Mouse (Mus musculus): ENCODE results near the gene Poln. TPM values are rescaled to one million over a fixed set of nuclear protein-coding genes. Genes with fewer than 3 reads are reported as not detected.

The Poln gene
- total RNA-seq, 2 experiments from 2014 or later: 2.1 TPM

DNA sequence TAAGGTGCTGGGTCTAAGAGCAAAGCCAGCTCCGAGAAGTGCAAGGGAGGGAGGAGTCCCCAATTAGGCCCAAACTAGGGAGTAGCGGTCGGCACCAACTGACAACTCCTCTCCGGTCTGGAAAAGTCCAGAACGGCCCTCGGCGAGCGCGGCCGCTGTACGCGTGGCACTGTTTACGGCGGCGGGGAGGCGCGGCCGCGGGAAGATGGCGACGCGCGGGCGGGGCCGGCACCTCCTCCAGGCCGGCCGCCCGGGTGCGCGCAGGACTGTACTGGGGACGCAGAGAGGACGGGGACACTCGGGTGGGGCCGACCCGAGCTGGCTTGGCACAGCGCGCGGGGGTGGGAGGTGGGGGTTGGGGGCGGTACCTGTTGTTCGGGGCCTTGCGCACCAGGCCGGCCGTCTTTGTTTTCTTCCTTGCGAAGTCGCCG, 17.7 kb upstream of the Poln start:
- peak; percentile 49 to 64 for DNase-seq (ENCODE audit: low spot score in 2 of 2)

DNA sequence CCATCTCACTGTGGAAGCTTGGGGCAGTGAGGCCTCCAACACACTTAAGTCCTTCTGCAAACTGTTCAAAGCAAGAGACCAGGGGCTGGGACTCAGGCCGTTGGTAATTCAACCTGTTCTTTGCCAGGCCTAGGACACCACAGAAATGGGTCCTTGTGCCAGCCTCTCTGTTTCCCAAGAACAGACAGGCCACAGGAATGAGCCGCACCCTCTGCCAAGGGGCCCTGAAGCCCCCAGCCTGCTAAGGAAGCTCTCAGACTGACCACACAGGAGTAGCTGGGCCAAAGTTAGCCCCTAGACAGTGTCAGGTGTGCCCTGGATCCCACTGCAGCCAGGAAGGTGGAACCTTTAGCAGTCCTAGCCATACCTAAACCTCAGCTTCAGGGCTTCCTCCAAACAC, 17.1 kb upstream of the Poln start:
- peak in 1 of 2 experiments; percentile 15 for DNase-seq (ENCODE audit: low spot score in 2 of 2)

DNA sequence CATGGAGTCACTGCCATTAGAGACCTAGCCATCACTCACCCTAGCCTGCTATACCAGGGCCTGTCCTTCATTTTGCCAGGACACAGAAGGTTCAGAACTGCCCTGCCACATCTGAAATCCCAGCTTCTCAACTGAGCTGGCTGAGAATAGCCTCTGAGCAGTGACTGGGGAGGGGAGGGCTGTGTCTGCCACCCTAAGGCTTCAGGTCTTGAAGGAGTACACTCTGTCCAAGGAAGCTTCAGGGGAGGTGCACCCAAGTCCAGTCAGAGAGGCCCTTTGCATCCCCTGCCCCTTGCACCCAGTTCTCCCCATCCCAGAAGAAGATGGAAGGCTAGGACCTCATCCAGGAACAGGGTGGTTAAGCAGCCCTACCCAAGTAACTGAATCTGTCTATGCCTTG, 16.5 kb upstream of the Poln start:
- peak in 1 of 2 experiments; percentile 13 for DNase-seq (ENCODE audit: low spot score in 2 of 2)

DNA sequence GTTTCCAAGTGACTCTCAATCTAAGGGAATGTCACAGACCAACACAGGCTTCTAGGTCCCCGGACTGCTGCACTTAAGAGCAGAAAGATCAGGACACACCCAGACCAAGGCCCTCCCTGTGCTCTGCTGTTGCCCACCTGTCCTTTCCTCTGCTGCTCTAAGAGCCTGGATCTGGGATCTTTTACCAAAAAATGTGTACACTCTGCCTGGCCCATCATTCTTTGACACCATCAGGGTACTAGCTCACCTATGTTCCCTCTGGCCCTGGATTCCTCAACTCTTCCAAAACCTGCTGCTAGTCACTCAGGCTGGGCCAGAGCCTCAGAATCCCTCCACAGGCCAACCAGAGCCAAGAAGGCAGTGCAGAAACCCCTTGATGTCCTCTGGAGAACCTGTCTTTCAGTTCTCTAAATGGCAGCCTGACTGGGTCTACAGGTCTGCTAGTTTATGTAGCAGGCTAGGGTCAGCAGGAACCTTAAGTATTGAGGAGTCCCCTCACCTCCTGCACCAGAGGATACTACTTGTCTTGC, 15.9 kb upstream of the Poln start:
- peak; percentile 7 to 11 for DNase-seq (ENCODE audit: low spot score in 2 of 2)

DNA sequence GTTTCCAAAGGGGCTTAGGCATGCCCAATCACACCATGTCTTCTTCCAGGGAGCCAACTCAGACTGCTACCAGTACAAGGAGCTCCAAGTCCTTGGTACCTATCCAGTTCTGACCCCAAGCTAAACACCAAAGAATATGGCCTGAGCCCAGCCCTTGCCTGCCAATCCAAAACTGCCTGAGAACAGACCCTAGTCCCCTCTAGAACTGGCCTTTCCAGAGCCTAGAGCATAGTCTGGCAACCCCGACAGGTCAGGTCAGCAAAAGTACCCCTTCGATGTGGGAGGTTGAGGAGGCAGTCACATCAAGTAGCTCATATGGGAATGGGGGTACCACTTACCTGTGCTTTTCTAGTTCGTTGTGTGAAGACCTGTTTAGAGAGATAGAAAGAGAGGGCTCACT, 14.7 kb upstream of the Poln start:
- peak; percentile 5 to 12 for DNase-seq (ENCODE audit: low spot score in 2 of 2)

DNA sequence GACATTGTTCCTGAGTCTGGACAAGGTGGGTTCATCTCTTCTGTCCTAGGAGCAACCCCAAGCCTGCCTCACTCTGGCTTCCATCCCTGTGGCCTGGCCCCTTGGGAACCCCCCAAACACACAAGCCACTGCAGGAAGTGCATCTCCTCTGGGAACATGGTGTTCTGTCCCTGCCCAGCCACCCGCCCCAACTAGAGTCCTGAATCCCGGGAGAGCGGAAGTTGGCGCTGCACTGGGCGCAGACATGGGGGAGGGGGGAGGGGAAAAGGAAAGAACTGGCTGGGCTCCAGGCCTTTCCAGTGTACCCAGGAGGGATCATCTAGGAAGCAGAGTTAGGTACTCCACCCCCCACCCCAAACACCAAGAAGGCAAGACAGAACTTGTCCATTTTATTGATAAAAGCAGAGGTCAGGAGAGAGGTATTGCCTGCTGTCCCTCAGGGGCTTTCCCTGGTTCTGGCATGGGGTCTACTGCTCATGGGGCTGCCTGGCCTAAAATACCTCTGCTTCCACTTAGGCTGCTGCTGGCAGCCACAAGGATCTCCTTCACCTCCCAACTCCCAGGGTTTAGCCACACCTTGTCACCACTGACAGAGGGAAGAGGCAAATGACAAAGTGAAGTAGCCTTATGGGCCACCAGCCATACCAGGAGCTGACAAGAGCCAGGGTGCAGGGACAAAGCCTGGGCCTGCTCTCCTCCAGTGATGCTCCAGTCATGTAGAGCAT, 14.1 kb upstream of the Poln start:
- peak; percentile 10 to 14 for DNase-seq (ENCODE audit: low spot score in 2 of 2)

DNA sequence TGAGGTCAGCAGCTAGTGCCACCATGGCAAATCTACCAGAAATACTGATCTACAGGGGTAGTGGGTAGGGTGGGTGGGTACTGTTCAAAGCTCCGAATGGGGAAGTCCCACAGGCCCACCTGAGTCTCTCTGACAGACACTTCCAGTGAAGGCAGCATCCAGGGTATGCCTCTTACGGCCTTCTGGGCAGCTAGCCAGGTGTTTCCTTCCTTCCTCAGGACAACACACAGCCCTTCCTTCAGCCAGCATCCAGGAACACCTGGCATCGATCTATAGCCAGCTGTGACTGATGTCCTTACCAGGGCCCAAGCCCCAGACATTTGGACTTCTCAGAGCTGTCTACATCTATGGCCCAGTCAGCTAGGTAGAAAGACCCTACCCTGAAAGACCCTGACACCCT, 13.2 kb upstream of the Poln start:
- peak; percentile 14 to 18 for DNase-seq (ENCODE audit: low spot score in 2 of 2)

DNA sequence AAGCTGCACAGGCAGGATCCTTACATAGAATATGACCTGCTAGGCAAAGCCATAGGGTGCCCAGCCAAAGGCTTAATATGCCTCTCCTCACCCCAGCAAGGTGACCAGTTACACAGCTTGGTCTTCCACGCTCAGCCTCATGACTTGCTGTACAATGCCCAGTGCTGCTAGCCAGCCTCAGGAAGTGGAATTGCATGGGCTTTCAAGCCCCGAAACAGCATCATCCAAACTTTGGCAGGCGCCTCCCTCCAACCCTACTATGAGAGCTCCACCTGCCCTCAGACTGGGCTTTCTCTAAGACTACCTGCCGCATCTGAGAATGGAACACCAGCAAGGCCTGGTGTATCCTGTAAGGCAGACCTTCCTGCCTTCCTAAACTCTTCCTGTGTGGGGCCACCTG, 8.6 kb upstream of the Poln start:
- peak in 1 of 2 experiments; percentile 5 for DNase-seq (ENCODE audit: low spot score in 2 of 2)

DNA sequence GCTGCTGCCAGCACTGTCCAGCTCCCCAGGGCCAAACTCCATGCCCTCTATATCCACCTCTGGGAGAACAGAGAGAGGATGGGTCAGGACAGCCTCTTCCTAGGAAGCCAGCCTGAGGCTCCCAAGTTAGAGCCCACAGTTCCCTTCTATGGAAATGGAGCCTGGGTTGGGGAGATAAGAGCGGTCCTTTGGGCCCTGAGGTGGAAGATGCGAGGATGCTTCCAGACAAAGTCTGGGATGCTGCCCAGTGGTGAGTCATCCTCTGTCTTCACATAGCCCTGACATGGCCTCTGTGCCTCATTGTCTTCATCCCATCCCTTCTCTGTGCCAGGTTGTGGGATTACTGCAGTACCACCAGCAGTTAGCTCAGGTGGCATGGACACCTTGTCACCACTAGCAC, 7.8 kb upstream of the Poln start:
- DNase-seq (ENCODE audit: low spot score in 2 of 2): no peak

DNA sequence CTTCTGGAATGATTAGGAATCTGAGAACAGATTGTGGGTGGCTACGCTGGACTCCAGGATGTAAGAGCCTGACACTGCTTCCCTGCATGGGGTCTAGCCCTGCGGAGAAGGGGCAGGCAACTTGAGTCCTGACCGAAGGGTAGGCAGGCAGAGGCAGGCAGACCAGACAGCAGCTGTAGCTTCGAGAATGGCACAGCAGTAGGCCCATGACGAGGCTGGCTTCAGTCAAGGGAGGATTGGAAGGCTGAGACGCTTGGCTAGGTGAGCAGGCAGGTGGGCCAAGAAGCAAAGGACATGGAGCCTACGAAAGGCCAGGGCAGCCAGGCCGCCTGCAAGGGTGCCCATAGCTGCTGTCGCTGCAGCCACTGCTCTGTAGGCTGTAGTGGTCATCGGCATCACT, 7.4 kb upstream of the Poln start:
- no peak for DNase-seq (ENCODE audit: low spot score in 2 of 2)

DNA sequence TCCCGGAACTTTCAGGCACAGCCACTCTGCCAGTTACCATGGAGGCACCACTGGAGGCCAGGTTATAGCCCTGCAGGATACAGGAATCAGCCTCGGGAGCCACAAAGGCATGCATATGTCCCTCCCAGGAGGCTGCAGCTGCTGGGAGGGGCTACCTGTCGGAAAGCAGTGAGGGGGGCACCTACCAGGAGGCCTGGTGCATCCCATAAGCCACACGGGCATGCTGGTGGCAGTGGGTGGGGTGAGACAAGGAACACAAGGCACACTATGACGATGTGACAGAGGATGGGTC, 6.1 kb upstream of the Poln start:
- DNase-seq (ENCODE audit: low spot score in 2 of 2): no peak

DNA sequence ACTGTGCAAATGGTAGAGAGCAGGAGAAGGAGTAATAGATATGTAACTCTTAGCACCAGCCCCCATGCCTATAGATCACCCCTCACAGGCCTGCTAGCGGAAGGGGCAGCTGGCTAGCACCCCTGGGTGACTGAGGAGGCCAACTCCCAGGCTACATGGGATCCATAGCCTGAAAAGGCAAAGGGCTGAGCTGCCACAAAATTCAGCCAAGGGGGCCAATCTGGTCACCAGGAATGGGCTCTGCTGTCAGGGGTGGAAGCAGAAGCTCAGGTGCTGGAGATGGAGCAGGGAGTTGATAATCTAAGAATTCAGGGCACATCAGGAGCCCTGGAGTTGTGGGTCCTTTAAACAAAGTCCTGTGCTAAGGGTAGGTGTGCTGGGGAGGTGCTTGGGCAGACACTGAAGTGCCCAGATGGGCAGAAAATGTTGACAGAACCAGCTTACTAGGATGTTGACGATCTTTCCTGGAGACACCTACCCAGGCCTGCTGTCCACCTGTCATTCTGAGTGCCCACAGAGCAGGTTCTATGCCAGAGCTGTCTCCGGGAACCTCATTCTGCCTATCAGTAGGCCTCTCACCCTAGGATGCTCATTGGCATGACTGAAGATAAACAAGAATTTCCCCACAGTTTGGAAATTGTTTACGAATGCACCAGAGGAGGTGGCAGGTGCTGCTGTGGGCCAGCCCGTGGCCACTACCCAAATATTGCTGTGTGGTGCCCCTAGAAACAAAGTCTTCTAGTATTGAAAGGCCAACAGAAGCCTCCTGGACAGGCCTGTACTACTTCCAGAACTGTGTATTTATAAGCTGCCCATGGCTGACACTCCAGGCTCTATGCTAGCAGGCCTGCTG, 5.5 kb upstream of the Poln start:
- no peak for DNase-seq (ENCODE audit: low spot score in 2 of 2)

DNA sequence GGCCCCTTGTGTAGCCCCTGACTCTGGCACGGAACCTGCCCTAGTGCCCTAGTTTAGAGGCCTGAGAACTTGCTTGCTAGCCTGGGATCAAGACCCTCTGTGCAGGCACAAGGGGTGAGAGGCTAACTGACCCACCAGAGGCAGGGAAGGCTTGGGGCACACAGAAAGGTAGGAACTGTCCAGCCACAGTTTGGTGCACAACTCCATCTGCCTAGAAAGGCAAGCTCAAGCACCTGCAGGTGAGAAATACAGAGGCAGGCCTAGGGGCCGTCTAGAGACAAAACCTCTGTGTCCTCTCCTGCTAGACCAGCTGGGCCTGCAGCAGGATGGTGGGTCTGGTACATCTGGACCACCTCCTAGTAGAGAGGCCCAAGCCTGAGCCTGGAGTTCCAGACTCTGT, 4.8 kb upstream of the Poln start:
- no peak for DNase-seq (ENCODE audit: low spot score in 2 of 2)

DNA sequence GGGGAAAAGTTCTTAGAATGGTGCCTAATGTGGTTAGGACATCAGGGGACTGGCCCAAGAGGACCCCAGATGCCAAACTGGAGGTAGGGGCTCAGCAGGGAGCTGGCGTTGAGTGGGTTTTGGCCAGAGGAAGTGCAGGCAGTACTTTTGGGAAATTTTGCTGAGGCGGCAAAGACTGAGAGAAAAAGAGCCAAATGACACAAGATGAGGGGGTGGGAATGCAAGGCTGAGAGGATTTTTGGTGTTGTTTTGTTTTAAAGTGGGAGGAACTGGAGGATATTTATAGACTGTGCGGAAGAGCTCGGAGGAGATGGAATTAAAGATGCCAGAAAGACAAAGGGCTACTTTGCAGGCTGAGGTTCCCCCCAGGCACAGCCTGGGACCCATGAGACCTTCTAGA, 1.5 kb upstream of the Poln start:
- DNase-seq (ENCODE audit: low spot score in 2 of 2): no peak

DNA sequence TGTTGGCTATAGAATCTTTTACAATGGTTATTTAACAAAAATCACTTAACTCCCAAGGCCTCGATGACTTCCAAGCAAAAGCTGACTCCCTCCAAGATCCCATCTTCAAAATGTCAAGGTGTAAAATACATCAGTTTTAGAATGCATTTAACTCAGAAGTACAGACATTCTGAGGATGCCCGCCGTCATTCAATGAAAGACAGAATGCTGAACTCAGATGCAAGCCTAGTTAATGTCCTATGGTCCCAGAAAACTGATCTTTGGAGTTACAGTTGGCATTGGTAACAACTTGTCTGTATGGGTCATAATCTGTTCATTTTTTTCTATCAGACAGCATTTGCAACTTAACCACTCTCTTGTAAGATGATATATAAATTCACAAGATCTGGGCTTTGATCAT, 706 bp upstream of the Poln start:
- DNase-seq (ENCODE audit: low spot score in 2 of 2): no peak

DNA sequence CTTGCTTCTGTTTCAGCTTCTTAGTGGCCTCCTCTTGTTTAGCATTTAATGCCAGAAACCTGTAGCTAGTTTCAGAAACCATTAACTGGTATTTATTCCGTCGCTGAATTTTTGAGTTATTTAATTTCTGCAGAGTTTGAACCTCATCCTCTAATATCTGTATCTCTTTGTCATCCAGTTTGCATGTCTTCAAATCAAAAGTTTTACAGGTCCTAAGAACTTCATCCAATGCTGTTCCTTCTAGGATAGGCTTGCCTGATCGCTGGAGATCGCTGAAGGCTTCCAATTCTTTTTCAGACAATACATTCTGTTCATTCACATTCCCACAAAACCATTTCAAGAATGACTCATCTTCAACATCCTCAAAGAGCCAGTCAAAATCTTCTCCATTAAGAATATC, 1.4 kb downstream of the Poln start:
- DNase-seq (ENCODE audit: low spot score in 2 of 2): no peak

DNA sequence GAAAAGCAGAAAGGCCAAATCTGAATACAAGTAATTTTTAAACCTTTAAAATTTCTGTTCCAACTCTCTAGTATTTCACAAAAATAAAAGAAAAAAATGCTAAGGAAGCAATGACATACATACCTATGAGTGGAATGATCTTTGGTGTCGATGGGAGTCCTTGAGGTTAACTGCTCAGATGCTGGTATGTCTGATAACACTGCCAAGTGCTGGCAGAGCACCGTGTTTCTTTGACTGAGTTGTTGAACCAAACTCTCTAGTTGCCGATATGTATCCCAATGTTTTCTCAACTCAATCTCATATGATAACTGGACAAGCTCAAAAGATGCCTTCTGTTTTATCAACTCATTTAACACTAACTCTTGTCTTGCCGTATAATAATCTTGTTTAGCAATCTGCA, 3.5 kb downstream of the Poln start:
- no peak for DNase-seq (ENCODE audit: low spot score in 2 of 2)

DNA sequence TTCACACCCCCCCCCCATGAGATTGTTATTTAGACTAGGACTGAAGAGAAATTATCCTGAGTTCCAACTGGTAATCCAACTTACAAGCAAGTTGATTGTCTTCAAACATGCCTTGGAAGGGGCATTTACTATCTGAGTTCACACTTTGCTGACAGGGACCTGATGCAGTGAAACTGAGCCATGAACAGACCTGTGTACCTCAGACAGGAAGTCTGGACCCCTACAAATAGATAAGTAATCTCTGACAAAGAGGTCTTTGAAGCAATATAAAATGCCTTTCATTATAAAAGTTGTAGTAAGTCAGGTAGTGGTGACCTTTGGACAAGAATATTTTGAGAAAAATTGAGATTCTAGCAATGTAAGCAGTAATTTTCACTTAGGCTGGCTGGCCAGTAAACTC, 20.8 kb downstream of the Poln start:
- DNase-seq (ENCODE audit: low spot score in 2 of 2): no peak

DNA sequence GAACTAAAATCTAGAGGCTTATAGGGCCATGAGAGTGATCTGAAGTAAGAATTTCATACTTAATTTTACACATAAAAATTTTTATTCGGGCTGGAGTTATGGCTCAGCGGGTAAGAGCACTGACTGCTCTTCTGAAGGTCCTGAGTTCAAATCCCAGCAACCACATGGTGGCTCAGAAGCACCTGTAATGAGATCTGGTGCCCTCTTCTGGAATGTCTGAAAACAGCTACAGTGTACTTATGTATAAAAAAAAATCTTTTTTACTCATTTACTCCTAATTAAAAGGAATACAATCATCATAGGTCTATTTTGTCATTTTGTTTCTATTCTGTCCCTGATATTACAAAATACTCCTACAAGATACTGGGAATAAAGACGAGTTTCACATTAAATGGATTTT, 21.7 kb downstream of the Poln start:
- DNase-seq (ENCODE audit: low spot score in 2 of 2): no peak

DNA sequence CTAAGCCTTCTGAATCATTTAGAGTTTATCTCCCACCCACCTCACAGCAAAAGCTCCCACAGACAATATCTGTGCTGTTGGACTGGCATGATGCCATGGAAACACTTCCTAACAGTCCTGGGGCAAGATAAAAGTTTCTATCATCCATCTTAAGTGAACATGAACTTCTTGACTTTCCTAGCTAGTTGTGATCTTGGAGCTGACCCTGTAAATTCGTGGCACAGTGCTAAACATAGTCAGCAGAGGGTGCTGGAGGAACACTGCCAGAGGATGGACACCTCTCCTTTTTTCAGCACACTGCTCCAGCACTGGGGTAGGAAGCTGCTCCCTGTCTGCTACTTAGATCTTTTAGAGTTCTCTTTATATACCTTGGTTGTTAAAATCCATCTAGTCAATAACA, 29.5 kb downstream of the Poln start:
- peak in 1 of 2 experiments; percentile 24 for DNase-seq (ENCODE audit: low spot score in 2 of 2)

DNA sequence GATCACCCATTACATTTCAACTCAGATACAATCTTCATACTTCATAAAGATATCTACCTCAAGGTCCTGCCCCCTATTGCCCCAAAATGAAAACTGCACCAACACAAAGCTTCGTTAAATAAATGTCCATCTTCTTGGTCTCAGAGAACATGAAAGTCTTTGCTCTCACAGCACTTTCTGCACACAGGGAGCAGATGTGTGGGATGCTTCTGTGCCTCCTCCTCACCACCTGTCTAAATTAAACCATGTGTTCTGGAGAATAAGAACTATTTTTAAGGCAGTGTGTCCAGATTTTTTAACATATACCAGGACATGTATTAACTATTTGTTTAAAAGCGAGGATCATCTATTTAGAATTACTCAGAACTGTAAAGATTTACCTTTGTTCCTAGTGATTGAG, 36.5 kb downstream of the Poln start:
- DNase-seq (ENCODE audit: low spot score in 2 of 2): no peak

DNA sequence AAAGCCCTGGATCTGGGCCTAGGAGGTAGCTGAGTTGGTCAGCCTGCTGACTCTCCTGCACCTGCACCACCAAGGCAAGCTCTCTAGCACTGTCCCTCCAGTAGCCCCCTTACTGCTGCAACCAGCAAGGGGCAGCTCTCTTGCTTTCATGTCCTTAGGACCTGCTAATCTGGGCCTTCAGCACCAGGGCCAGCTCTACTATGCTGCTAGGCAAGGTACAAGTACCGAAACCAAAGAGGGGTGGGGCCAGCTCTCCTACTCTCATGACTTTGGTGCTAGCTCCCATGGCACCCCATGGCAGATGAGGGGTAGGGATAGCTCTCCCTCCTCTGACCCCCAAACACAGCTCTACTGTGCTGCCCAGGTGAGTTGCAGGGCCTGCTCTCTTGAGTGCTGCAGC, 45.1 kb downstream of the Poln start:
- no peak for DNase-seq (ENCODE audit: low spot score in 2 of 2)
